Comparison of ENCODE assay signal across 16 mouse cellular contexts in genomic region chr6:59433116-59433515, GRCm38 (mm10).
"Had no signal": no experiment of that assay in that cellular context is flagged by ENCODE, and none has a peak within 500 bp of the region (broad histone marks: within the 10 kb centered on the region; RNA-seq: fewer than 3 reads in every experiment).

No protein-coding gene starts in this region.

- DNase-seq: cerebellum, adult 9-10 months; cerebellum, adult 9-11 months; cerebellum, postnatal 10 days; cerebellum, postnatal 14 days; cerebellum, postnatal 25 days; cerebellum, postnatal 36 days; embryo, embryonic 11 days; forebrain, postnatal 0 days; gastrocnemius, adult 2 months; gastrocnemius, postnatal 10 days; gastrocnemius, postnatal 14 days; gastrocnemius, postnatal 25 days; gastrocnemius, postnatal 36 days; heart, adult 11 months; heart, adult 18-20 months; heart, adult 2 months had no signal
